Mouse (Mus musculus) CH12.LX (cell line): ENCODE results near the gene H1foo.

Experiments used
- BHLHE40 ChIP-seq: IDR thresholded peaks from 2 replicates; pipeline ENCODE4 v1.6.1; 2011; ENCODE audit warnings: mild to moderate bottlenecking, low read depth, low read length, improper control_type of control experiment
- CTCF ChIP-seq, 2 experiments: IDR thresholded peaks in 1 of 2; conservative IDR thresholded peaks in 1 of 2; 2 replicates each; pipeline ENCODE4 v1.5.1; 2011 to 2012; ENCODE audit warnings: low read depth in 2 of 2, low read length in 2 of 2, improper control_type of control experiment in 1 of 2, inconsistent platforms in 1 of 2, mild to moderate bottlenecking in 1 of 2, moderate library complexity in 1 of 2
- JUND ChIP-seq: conservative IDR thresholded peaks from 2 replicates; pipeline ENCODE4 v1.6.1; 2011; ENCODE audit warnings: low read depth, low read length, improper control_type of control experiment
- MAX ChIP-seq: IDR thresholded peaks from 2 replicates; pipeline ENCODE4 v1.6.1; 2011; ENCODE audit warnings: low read length, improper control_type of control experiment
- POLR2A ChIP-seq: IDR thresholded peaks from 2 replicates; pipeline ENCODE4 v1.6.1; 2011; ENCODE audit warnings: low read depth, mild to moderate bottlenecking, improper control_type of control experiment, low read length

- TF ChIP-seq CTCF (conservative IDR thresholded peaks at IDR 0.05 in 1 of 2, IDR thresholded peaks at IDR 0.05 in 1 of 2; ENCODE audit: low read depth in 2 of 2, low read length in 2 of 2) (no peak), MAX (no peak), JUND (no peak), BHLHE40 (no peak), POLR2A (no peak)
These were observed 29.3 kb downstream of the H1foo start for GRCm38 (mm10) chr6:115973881-115974662.
